Mouse (Mus musculus): ENCODE data around the gene Tmem63c.

Gene Tmem63c

GRCm38 (mm10) chr12:87131619-87132018 lies 110.5 kb downstream of the Tmem63c start:
- DNase-seq (ENCODE audit: low read depth, low spot score) = no peak

GRCm38 (mm10) chr12:87132210-87132609 lies 111.1 kb downstream of the Tmem63c start:
- no peak for DNase-seq (ENCODE audit: low read depth, low spot score)

GRCm38 (mm10) chr12:87132784-87133183 lies 111.6 kb downstream of the Tmem63c start:
- DNase-seq (ENCODE audit: low read depth, low spot score) = no peak

- peak; percentile 46 for DNase-seq (ENCODE audit: low read depth, low spot score)
Observed at GRCm38 (mm10) chr12:87137439-87138341, 116.5 kb downstream of the Tmem63c start.

GRCm38 (mm10) chr12:87138342-87138701 lies 117.2 kb downstream of the Tmem63c start:
- DNase-seq (ENCODE audit: low read depth, low spot score) = no peak

GRCm38 (mm10) chr12:87138768-87139167 lies 117.6 kb downstream of the Tmem63c start:
- no peak for DNase-seq (ENCODE audit: low read depth, low spot score)

Data from retina, adult 2 months (tissue).